Mouse (Mus musculus): Measurements from ENCODE around the gene Ranbp1.
"Not testable (repeated sequence)": the region's sequence is repeated elsewhere in the genome, so short reads cannot be mapped to it uniquely, and the experiment has no call there.

Ranbp1 gene

GRCm38 (mm10) chr16:18248433-18249363, at the start of gene Ranbp1, which contains the start of gene Trmt2a:
TSS of gene Ranbp1 (minus strand) at chr16:18248732.
TSS of gene Trmt2a (plus strand) at chr16:18248679.
- peak; percentile 99 for DNase-seq (ENCODE audit: low spot score)

GRCm38 (mm10) chr16:18289614-18290013, 41.1 kb upstream of the Ranbp1 start:
- not testable (repeated sequence) for DNase-seq (ENCODE audit: low spot score)

GRCm38 (mm10) chr16:18289067-18289588, 40.6 kb upstream of the Ranbp1 start, which contains the start of gene Dgcr8:
TSS of gene Dgcr8 (minus strand) at chr16:18289246.
- DNase-seq (ENCODE audit: low spot score): peak; percentile 98

GRCm38 (mm10) chr16:18288581-18289061, 40.1 kb upstream of the Ranbp1 start:
- DNase-seq (ENCODE audit: low spot score): no peak

GRCm38 (mm10) chr16:18288166-18288565, 39.6 kb upstream of the Ranbp1 start:
- DNase-seq (ENCODE audit: low spot score): no peak

GRCm38 (mm10) chr16:18275166-18275565, 26.6 kb upstream of the Ranbp1 start:
- DNase-seq (ENCODE audit: low spot score): no peak

GRCm38 (mm10) chr16:18268182-18268581, 19.6 kb upstream of the Ranbp1 start:
- no peak for DNase-seq (ENCODE audit: low spot score)

- no peak for DNase-seq (ENCODE audit: low spot score)
Measured at GRCm38 (mm10) chr16:18265024-18265423, 16.5 kb upstream of the Ranbp1 start.

- DNase-seq (ENCODE audit: low spot score): no peak
Measured at GRCm38 (mm10) chr16:18258221-18258620, 9.7 kb upstream of the Ranbp1 start, which contains the start of gene Gm49776. TSS of gene Gm49776 (minus strand) at chr16:18258321.

- DNase-seq (ENCODE audit: low spot score): peak; percentile 7
Measured at GRCm38 (mm10) chr16:18253866-18254265, 5.3 kb upstream of the Ranbp1 start.

GRCm38 (mm10) chr16:18252736-18253135, 4.2 kb upstream of the Ranbp1 start:
- peak; percentile 2 for DNase-seq (ENCODE audit: low spot score)

- peak; percentile 9 for DNase-seq (ENCODE audit: low spot score)
Measured at GRCm38 (mm10) chr16:18250828-18251790, 2.6 kb upstream of the Ranbp1 start.

GRCm38 (mm10) chr16:18250231-18250630, 1.7 kb upstream of the Ranbp1 start:
- DNase-seq (ENCODE audit: low spot score): peak; percentile 3

GRCm38 (mm10) chr16:18249364-18249967, 934 bp upstream of the Ranbp1 start:
- peak; percentile 67 for DNase-seq (ENCODE audit: low spot score)

GRCm38 (mm10) chr16:18247521-18248399, 772 bp downstream of the Ranbp1 start:
- no peak for DNase-seq (ENCODE audit: low spot score)

GRCm38 (mm10) chr16:18241581-18241980, 7.0 kb downstream of the Ranbp1 start:
- DNase-seq (ENCODE audit: low spot score): no peak

GRCm38 (mm10) chr16:18236676-18237501, 11.6 kb downstream of the Ranbp1 start:
- DNase-seq (ENCODE audit: low spot score): no peak

- DNase-seq (ENCODE audit: low spot score): peak; percentile 67
Measured at GRCm38 (mm10) chr16:18235389-18236065, 13.0 kb downstream of the Ranbp1 start.

Data from layer of hippocampus, adult 11-12 months (tissue).